Mouse (Mus musculus) liver, embryonic 14.5 days (tissue): ENCODE results near the gene Ccm2.

ENCODE experiments used
- CTCF ChIP-seq: IDR thresholded peaks from 2 replicates; pipeline ENCODE4 v1.5.1; 2016; ENCODE audit warnings: antibody characterized with exemption, low read depth, control low read depth
- EP300 ChIP-seq: IDR thresholded peaks from 2 replicates; pipeline ENCODE4 v1.6.1; 2016; ENCODE audit warnings: antibody characterized with exemption, low read depth

DNA sequence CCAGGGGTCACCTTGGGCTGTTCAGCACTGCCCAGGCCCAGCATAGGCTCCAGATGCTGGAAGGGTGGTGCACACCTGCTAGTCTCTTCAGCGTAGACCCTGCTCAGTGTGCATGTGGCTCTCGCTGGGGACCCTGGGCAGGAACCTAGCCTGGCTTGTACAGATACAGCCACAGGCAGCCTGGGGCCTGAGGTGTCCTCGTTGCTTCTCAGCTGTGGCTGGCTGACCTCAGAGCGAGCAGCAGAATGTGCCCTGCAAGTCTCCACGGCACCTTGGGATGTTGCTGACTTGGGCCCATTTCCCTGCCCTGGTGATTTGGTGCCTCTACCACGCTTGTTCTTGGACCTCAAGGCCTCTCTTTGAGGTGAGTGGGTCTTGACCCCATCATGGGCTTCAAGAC, 53.1 kb downstream of the Ccm2 start:
- no peak for TF ChIP-seq CTCF
- TF ChIP-seq EP300: no peak
